Mouse (Mus musculus) stomach, postnatal 0 days (tissue): ENCODE measurements around the gene Thsd7b.

Source experiments
- CTCF ChIP-seq: IDR thresholded peaks from 2 replicates; pipeline ENCODE4 v1.5.1; 2016; ENCODE audit warnings: antibody characterized with exemption, low read depth, mild to moderate bottlenecking, moderate library complexity
- EP300 ChIP-seq: optimal IDR thresholded peaks from 2 replicates; pipeline ENCODE3; 2016; ENCODE audit warnings: antibody characterized with exemption

DNA sequence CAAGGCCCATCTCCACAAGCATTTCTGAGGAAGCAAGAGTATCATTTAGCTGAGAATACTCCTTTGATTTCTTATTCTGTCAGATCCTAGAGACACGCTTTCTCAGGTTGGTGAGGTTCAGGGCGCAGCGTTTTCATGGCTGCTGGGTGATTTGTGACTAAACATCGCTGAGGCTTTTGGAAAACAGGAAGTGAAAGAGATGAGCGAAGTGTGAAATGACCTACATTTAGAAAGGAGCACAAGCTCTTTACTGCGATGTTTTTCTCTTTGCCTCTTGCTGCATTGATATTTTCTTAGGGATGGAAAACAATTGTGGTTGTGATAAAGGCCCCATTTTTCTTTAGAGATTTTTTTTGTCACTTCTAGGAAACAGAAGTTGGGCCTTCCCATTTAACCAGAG lies 351.4 kb downstream of the Thsd7b start:
- TF ChIP-seq CTCF = no peak
- TF ChIP-seq EP300 = no peak
